Mouse (Mus musculus): Measurements from ENCODE around the gene Hmgcl.

Gene Hmgcl

GRCm38 (mm10) chr4:135946278-135946658 is at the start of gene Hmgcl:
Hmgcl (plus strand) TSS chr4:135946448.
- in situ Hi-C loops (cut with MboI; ENCODE audit: low pct_unique_long_range_greater_than_20kb in 1 of 2, low sequenced_read_pairs in 2 of 2, unreplicated experiment in 1 of 2): loop anchor here in 1 of 2 experiments (10.0 kb wide), 1 partner anchor 131 kb away; no protein-coding TSS in a partner anchor

GRCm38 (mm10) chr4:135898380-135899049 is 47.7 kb upstream of the Hmgcl start:
- in situ Hi-C loops (cut with MboI; ENCODE audit: low pct_unique_long_range_greater_than_20kb in 1 of 2, low sequenced_read_pairs in 2 of 2, unreplicated experiment in 1 of 2): no loop called here

DNA sequence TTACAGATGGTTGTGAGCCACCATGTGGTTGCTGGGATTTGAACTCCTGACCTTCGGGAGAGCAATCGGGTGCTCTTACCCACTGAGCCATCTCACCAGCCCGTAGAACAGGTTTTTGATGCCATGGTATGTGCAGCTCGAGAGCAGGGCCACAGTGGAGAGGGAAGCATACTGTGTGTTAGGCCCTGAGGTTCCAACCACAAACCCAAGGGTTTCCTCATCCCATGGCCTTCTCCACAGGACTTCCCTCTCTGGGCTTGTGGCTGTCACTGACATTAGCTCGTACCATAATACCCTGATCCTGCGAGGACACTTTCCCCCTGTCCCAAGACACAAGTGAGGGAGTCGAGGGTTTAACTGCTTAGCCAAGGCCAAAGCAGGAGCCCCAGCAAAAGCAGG is 47.2 kb upstream of the Hmgcl start:
- in situ Hi-C loops (cut with MboI; ENCODE audit: low pct_unique_long_range_greater_than_20kb in 1 of 2, low sequenced_read_pairs in 2 of 2, unreplicated experiment in 1 of 2): no loop called here

DNA sequence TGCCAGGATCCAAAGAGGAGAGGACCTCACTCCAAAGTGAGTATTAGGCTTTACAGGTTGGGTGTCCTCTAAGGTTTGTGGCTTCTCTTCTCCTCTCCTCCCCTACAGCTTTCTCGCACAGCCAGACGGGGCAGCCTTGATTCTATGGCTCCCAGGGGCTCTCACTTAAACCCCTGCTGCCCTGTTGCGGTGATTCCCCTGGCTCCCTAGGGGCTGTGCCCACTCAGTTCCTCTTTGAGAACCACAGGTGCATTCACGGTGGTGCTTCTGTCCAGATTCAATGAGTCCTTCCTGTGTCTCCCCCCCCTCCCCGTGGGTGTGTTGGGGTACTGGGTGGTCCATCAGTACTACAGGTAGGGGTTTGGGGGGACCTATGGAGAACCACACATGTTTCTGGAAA is 46.2 kb upstream of the Hmgcl start:
- in situ Hi-C loops (cut with MboI; ENCODE audit: low pct_unique_long_range_greater_than_20kb in 1 of 2, low sequenced_read_pairs in 2 of 2, unreplicated experiment in 1 of 2): no loop called here

DNA sequence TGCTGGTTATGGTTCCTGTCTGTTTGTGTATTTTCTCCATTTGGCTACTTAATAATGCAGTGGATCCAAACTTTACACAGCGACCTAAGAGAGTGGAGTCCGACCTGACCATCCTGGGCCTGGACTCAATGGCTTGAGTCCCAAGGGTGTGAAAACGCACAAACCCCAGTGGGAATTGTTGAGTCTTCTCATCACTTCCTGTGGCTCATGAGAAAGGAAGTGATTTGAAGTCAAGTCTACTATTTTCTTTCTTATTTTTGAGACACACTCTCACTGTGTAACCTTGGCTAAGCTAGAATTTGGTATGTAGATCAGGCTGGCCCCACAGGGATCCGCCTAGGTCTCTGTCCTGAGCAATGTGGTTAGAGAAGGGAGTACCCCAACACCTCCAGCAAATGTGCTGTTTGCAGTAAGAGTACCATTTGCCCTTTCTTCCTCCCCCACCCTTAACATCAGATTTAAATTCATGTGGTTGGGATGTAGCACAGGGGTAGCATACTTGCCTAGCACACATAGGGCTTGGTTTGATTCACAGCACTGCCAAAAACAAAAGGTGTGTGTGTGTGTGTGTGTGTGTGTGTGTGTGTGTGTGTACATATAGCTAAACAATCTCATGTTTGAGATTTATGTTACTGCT is 43.5 kb upstream of the Hmgcl start:
- in situ Hi-C loops (cut with MboI; ENCODE audit: low pct_unique_long_range_greater_than_20kb in 1 of 2, low sequenced_read_pairs in 2 of 2, unreplicated experiment in 1 of 2): no loop called here

- in situ Hi-C loops (cut with MboI; ENCODE audit: low pct_unique_long_range_greater_than_20kb in 1 of 2, low sequenced_read_pairs in 2 of 2, unreplicated experiment in 1 of 2): no loop called here
These were observed 41.4 kb upstream of the Hmgcl start for GRCm38 (mm10) chr4:135904810-135905209.

- in situ Hi-C loops (cut with MboI; ENCODE audit: low pct_unique_long_range_greater_than_20kb in 1 of 2, low sequenced_read_pairs in 2 of 2, unreplicated experiment in 1 of 2): no loop called here
These were observed 39.6 kb upstream of the Hmgcl start for GRCm38 (mm10) chr4:135906633-135907032.

DNA sequence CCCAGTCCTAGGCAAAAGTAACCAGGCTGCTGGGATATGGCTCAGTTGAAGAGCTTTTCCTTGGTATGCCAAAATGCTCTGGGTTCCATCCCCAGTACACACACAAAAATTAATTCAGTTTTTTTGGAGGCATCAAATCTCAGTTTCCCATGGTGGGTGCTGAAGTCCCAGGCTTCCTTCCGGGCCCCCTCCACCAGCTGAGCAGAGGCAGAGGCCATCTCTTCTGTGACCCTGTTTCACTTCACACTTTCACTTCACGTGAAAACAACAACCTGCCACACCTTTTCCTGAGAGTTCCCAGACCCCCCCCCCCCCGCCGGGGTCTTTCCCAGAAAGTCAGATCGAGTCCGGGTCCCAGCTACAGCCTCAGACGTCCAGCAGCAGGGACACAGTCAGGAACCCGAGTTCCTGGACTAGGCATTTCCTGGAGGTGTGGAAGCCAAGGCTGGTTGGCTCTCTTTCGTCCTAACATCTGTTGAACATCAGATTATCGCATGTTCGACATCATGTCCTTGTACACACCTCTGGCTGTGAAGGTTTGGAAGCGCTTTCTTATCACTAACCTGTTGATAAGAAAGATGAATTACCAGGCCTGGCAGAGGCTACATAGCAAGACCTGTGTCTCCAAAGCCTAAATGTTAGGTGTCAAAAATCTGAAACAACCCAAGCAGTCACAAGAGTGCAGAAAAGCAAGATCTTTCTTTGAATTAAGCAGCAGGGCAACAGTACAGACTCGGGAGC is 36.8 kb upstream of the Hmgcl start:
- in situ Hi-C loops (cut with MboI; ENCODE audit: low pct_unique_long_range_greater_than_20kb in 1 of 2, low sequenced_read_pairs in 2 of 2, unreplicated experiment in 1 of 2): no loop called here

DNA sequence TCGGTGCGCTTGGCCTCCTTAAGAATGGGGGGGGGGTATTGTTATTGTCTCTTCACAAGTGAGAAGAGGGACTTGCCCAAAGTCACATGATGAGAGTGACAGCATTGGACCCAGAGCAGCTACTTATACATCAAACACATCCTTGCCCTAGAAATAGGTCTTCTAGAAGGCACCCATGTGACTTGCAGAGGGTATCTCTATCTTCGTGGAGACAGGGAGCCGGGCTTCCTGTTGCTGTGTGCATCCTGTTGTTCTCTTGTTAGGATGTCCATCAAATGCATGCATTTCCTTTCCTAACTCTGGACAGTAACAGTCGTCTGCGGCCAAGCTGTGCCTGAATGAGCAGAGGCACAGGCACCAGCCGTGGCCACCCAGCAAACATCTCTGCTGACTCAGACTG is 34.7 kb upstream of the Hmgcl start:
- in situ Hi-C loops (cut with MboI; ENCODE audit: low pct_unique_long_range_greater_than_20kb in 1 of 2, low sequenced_read_pairs in 2 of 2, unreplicated experiment in 1 of 2): no loop called here

DNA sequence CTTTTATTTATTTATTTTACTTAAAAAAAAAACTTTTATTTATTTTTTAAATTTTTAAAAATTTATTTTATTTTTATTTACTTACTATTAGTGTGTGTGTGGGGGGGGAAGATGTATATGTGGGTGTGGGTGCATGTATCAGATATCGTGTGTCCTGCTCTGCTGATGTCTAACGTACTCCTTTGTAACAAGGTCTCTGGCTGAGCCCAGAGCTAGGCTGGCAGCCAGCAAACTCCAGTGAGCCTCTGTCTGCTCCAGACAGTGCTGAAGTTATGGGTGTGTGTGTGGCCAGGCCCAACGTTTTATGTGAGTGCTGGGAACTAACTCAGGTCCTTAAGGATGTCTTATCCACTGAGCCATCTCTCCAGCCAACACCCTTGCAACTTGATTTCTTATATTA is 34.1 kb upstream of the Hmgcl start:
- in situ Hi-C loops (cut with MboI; ENCODE audit: low pct_unique_long_range_greater_than_20kb in 1 of 2, low sequenced_read_pairs in 2 of 2, unreplicated experiment in 1 of 2): no loop called here

DNA sequence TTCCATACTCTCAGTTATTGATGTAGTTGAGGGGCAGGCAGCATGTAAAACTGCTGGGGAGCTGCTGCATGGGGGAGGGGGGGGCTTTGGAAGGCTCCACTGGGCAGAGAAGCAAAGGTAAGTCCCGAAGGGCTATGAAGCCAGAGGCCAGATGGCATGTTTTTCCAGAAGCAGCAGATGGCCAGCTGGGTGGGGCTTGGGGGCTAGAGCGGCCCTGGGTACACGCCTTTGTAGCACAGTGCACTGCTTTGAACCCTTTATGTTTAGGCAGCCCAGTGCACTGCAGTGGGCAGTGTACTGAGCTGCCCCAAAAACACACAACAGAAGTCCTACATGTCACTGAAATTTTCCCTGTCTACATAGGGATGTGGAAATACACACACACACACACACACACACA is 33.4 kb upstream of the Hmgcl start:
- in situ Hi-C loops (cut with MboI; ENCODE audit: low pct_unique_long_range_greater_than_20kb in 1 of 2, low sequenced_read_pairs in 2 of 2, unreplicated experiment in 1 of 2): no loop called here

DNA sequence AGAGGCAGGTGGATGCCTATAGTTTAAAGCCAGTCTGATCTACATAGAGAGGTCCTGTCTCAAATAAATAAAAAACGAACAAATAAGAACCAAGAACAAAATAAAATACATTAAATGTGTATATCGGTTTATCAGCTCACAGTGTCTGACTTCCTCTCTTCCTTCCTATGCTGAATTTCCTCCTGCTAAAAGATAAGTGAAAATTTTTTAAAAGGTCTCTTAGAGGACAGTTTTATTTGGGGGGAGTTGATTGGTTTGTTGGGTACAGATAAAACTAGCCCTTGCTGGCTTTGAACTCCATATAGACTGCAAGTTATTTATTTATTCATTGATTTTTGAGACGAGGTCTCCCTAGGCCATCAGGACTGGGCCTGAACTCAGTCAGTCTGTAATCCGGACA is 32.8 kb upstream of the Hmgcl start:
- in situ Hi-C loops (cut with MboI; ENCODE audit: low pct_unique_long_range_greater_than_20kb in 1 of 2, low sequenced_read_pairs in 2 of 2, unreplicated experiment in 1 of 2): no loop called here

DNA sequence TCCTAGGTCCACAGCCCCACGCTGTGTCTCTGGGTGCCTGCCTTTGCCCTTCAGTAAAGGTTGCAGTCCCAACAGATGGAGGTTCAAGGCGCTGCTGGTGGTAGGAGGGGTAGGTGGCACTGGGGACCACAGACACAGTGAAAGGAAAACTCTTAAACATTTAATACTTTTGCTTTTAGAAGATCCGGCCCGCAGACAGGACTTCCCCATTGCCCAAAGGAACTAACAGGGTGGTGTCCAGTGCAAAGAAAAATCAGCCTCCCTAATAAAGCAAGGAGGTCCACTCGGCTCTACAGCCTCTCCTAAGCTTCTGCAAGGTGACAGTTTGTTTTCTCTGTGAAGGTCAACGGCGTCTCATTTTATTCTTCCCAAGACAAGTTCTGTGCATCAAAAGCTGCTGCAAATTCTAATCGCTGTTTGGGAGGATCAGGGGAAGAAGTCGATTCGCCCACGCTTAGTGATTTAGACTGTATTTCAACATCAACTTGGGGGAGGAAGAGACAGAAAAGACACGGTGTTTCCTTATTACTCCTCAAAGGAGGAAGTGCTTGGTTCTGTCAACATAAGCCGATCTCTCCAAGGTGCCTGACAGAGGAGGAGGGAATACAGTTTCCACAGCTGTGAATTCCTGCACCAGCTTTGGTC is 27.5 kb upstream of the Hmgcl start:
- in situ Hi-C loops (cut with MboI; ENCODE audit: low pct_unique_long_range_greater_than_20kb in 1 of 2, low sequenced_read_pairs in 2 of 2, unreplicated experiment in 1 of 2): no loop called here

- in situ Hi-C loops (cut with MboI; ENCODE audit: low pct_unique_long_range_greater_than_20kb in 1 of 2, low sequenced_read_pairs in 2 of 2, unreplicated experiment in 1 of 2): no loop called here
These were observed 27.0 kb upstream of the Hmgcl start for GRCm38 (mm10) chr4:135919280-135919639.

- in situ Hi-C loops (cut with MboI; ENCODE audit: low pct_unique_long_range_greater_than_20kb in 1 of 2, low sequenced_read_pairs in 2 of 2, unreplicated experiment in 1 of 2): no loop called here
These were observed 25.7 kb upstream of the Hmgcl start, which contains the start of gene Fuca1 for GRCm38 (mm10) chr4:135920304-135921241. Fuca1 (plus strand) TSS chr4:135920735.

GRCm38 (mm10) chr4:135921257-135922120 is 24.8 kb upstream of the Hmgcl start:
- in situ Hi-C loops (cut with MboI; ENCODE audit: low pct_unique_long_range_greater_than_20kb in 1 of 2, low sequenced_read_pairs in 2 of 2, unreplicated experiment in 1 of 2): no loop called here

DNA sequence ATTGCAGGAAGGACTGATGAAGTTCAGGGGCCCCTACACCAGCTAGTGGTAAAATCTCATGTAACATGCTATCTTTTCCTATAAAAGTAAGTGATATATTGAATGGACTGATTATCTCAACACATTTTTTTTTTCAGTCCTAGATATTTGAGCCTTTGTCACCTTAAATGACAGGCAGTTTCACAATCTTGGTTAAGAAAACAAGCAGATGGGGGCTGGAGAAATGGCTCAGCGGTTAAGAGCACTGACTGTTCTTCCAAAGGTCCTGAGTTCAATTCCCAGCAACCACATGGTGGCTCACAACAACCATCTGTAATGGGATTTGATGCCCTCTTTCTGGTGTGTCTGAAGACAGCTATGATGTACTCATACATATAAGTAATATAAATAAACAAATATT is 24.1 kb upstream of the Hmgcl start:
- in situ Hi-C loops (cut with MboI; ENCODE audit: low pct_unique_long_range_greater_than_20kb in 1 of 2, low sequenced_read_pairs in 2 of 2, unreplicated experiment in 1 of 2): no loop called here

Data from mouse embryonic stem cell (cell line).